Mouse (Mus musculus) embryonic facial prominence, embryonic 15.5 days (tissue): ENCODE results near the gene Fbxl21. TPM values are rescaled to one million over a fixed set of nuclear protein-coding genes. Genes with fewer than 3 reads are reported as not detected.

ENCODE experiments used
- ATAC-seq: fragments of 200-750 bp; cut with Nextera tagmentation; 2 replicates; pipeline ENCODE4 v1.8.0; 2017; ENCODE audit warnings: low read depth, moderate TSS enrichment; ENCODE audit not compliant: insufficient number of reproducible peaks, low FRiP score, low TSS enrichment
- H3K27ac ChIP-seq: fragments of 300-500 bp; sonication (generic); replicated peaks from 2 replicates; pipeline ENCODE4 v1.5.1; 2015; ENCODE audit warnings: mild to moderate bottlenecking, inconsistent platforms
- H3K27me3 ChIP-seq: fragments of 300-500 bp; sonication (generic); 2 replicates; pipeline ENCODE4 v1.6.1; 2015; ENCODE audit warnings: inconsistent platforms
- H3K36me3 ChIP-seq: fragments of 300-500 bp; sonication (generic); 2 replicates; pipeline ENCODE4 v1.6.1; 2015; ENCODE audit warnings: mild to moderate bottlenecking, inconsistent platforms
- H3K4me1 ChIP-seq: fragments of 300-500 bp; sonication (generic); 2 replicates; pipeline ENCODE4 v1.6.1; 2015; ENCODE audit warnings: inconsistent platforms
- H3K4me2 ChIP-seq: fragments of 300-500 bp; sonication (generic); replicated peaks from 2 replicates; pipeline ENCODE4 v1.6.1; 2015; ENCODE audit warnings: mild to moderate bottlenecking, inconsistent platforms
- H3K4me3 ChIP-seq: fragments of 300-500 bp; sonication (generic); replicated peaks from 2 replicates; pipeline ENCODE4 v1.5.1; 2015; ENCODE audit warnings: mild to moderate bottlenecking, inconsistent platforms
- H3K9ac ChIP-seq: fragments of 300-500 bp; sonication (generic); 2 replicates; pipeline ENCODE4 v1.6.1; 2015; ENCODE audit warnings: inconsistent platforms
- H3K9me3 ChIP-seq: fragments of 300-500 bp; sonication (generic); replicated peaks from 2 replicates; pipeline ENCODE4 v1.6.1; 2016; ENCODE audit warnings: inconsistent platforms
- WGBS: fragments of 180-500 bp; shearing (Covaris S2); methylation state at CpG from one replicate; pipeline ENCODE4 v1.1.7; 2015; 5-methylcytosine and 5-hydroxymethylcytosine counted together
- polyA plus RNA-seq: library from polyadenylated mRNA; unstranded; fragments of >200 nt; fragmentation: Nextera tagmentation; extraction: Ambion mirVana; gene quantifications from 2 replicates; pipeline ENCODE4 v1.2.1, GENCODE M21; 2015

Fbxl21 gene
- polyA plus RNA-seq = 2.1 and 2.4 TPM in 2 replicates

DNA sequence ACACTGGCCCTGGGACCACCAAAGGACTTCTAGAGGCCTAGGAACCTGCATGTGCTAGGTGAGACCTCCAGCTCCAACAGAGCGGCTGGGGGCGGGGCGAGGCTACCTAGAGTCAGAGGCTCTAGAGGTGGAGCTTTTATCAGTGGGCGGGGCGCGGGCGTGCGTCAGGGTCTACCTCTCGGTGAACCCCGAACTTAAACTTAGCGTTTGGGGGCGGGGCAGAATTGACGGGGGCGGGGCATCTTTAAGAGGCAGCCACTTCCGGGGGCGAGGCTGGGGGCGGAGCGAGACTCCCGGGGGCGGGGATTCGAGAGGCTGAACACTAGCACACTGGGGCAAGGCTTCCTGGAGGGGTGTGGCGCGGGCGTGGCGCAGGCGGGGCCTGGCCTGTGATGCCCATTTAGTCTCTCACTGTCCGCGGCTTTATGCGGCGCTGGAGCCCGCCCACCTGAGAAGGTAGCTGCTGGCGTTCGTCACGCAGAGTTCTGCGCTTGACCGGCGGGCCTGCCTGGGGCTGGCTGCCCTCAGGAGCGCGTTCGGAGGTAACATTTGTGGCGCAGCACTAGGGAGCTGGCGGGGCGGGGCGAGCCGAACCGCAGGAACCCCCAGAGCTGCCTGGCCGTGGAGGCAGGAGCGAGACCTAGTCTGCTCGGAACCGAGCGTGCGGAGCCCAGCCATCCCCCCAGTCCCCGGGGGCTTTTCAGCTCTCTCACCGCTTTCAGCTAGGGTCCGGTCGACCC is at the start of gene Fbxl21:
Gene Fbxl21, plus strand, starts transcription at position 392 of the 740 bp plus-strand sequence.
- Histone ChIP-seq H3K9me3 (no peaks in the 10 kb centered on the region), H3K9ac (peak within 1 kb of the TSS; percentile 44), H3K4me3 (peak within 1 kb of the TSS; percentile 74), H3K4me2 (peak within 1 kb of the TSS; percentile 91), H3K36me3 (no peaks in the 10 kb centered on the region), H3K27me3 (no peaks in the 10 kb centered on the region), H3K27ac (0 out of 2 replicates have a peak within 1 kb of the TSS, but pooled peaks have one; percentile 39), H3K4me1 (peaks cover 5% of the 10 kb centered on the region; the same call in 1 of the 2 replicates)
- peak; percentile 98 for ATAC-seq
- 2% methylated on average over 56 of the region's 56 CpGs for WGBS

DNA sequence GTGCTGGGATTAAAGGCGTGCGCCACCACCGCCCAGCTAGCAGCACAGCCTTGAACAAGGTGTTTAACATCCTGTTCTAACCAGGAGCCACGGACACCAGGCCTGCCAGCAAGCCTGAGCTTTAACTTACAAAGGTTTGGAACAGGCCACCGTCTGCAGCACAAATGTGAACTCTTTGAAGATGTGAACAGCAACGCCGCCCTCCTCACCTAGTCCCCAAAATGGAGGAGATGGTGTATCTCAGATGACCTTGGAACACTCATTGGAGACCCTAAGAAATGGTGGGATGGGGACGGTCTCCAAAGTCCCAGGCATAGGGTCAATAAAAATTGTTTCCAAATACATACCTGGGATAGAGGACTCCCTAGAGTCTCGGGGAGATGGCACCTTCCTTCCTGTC is 49.6 kb upstream of the Fbxl21 start:
- no peaks in the 10 kb centered on the region for H3K9me3 ChIP-seq
- H3K4me1 ChIP-seq = peaks cover 16% of the 10 kb centered on the region
- H3K36me3 ChIP-seq = no peaks in the 10 kb centered on the region
- H3K4me2 ChIP-seq = no peak overlapping the region
- H3K27me3 ChIP-seq = peaks cover 5% of the 10 kb centered on the region; the same call in 1 of the 2 replicates
- ATAC-seq = no peak
- no peak overlapping the region for H3K4me3 ChIP-seq
- no peak overlapping the region for H3K9ac ChIP-seq
- no peak overlapping the region for H3K27ac ChIP-seq
- 89% methylated on average over 9 of the region's 9 CpGs for WGBS

DNA sequence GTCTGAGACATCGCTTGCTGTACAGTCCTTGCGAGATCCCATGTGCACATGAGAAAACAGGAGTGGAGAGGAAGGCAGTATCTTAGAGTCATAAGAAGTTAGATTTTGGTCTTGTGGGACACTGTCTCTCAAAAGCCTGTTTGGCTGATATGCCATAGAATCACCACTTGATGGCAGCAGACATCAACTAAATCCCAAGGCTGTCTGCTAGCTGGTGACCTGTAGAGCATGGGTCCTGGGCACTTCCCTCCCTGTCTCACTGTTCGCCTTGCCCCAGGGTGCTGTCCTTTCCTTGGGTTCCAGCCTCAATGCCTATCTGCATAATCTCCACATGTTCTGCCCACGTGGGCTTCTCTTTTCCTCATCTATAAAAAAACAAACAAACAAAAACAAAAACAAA is 46.9 kb upstream of the Fbxl21 start:
- H3K4me2 ChIP-seq = no peak overlapping the region
- no peak overlapping the region for H3K9ac ChIP-seq
- no peak for ATAC-seq
- no peaks in the 10 kb centered on the region for H3K36me3 ChIP-seq
- H3K4me1 ChIP-seq = peaks cover 16% of the 10 kb centered on the region
- no peak overlapping the region for H3K4me3 ChIP-seq
- H3K27ac ChIP-seq = no peak overlapping the region
- 30% methylated on average over 4 of the region's 4 CpGs for whole genome bisulfite sequencing
- H3K9me3 ChIP-seq = no peaks in the 10 kb centered on the region
- peaks cover 5% of the 10 kb centered on the region; the same call in 1 of the 2 replicates for H3K27me3 ChIP-seq

DNA sequence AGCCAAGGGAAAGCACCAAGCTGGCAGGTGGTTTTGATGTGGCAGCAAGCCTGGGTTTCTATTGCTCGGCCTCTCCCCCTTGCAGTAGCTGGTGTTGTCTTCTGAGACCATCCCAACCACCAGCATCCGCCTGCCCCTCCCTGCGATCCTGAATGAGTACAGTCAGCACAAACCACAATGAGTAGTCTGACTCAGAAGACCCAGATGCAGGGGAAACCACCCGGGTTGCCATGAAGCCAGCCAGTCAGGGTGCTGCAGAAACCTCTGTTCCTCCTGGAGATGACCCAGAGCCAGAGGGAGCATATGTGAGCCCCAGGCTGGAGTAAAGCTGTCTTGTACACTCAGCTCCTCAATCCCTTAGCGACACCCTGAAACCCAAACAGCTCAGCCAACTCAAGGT is 45.5 kb upstream of the Fbxl21 start:
- ATAC-seq = no peak
- no peak overlapping the region for H3K4me2 ChIP-seq
- H3K9me3 ChIP-seq = no peaks in the 10 kb centered on the region
- no peaks in the 10 kb centered on the region for H3K36me3 ChIP-seq
- no peak overlapping the region for H3K27ac ChIP-seq
- no peak overlapping the region for H3K4me3 ChIP-seq
- H3K9ac ChIP-seq = no peak overlapping the region
- WGBS = 30% methylated on average over 5 of the region's 5 CpGs
- peaks cover 12% of the 10 kb centered on the region; the same call in 1 of the 2 replicates for H3K4me1 ChIP-seq
- H3K27me3 ChIP-seq = peaks cover 5% of the 10 kb centered on the region; the same call in 1 of the 2 replicates

DNA sequence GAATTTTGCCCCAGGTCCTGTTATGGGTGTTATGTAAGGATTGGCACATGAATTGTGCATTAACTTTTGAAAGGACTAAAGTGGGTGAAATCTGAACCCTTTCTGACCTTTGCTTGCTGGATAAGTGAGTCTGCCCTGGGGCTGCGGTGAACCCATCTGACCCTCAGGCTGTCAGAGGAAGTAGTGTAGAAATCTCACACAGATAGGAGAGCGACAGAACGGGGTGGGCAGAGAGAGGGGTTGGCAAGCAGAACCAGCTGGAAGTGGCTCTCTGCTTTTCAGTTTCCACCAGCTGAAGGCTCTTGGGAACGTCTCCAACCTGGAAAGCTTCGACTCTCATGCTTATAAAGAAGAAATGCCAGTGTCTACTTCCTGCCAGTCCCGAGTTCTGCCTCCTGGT is 45.0 kb upstream of the Fbxl21 start:
- H3K4me3 ChIP-seq = no peak overlapping the region
- no peak overlapping the region for H3K9ac ChIP-seq
- peaks cover 12% of the 10 kb centered on the region; the same call in 1 of the 2 replicates for H3K4me1 ChIP-seq
- no peaks in the 10 kb centered on the region for H3K36me3 ChIP-seq
- peaks cover 5% of the 10 kb centered on the region; the same call in 1 of the 2 replicates for H3K27me3 ChIP-seq
- H3K4me2 ChIP-seq = no peak overlapping the region
- 20% methylated on average over 6 of the region's 6 CpGs for WGBS
- no peaks in the 10 kb centered on the region for H3K9me3 ChIP-seq
- H3K27ac ChIP-seq = no peak overlapping the region
- no peak for ATAC-seq

DNA sequence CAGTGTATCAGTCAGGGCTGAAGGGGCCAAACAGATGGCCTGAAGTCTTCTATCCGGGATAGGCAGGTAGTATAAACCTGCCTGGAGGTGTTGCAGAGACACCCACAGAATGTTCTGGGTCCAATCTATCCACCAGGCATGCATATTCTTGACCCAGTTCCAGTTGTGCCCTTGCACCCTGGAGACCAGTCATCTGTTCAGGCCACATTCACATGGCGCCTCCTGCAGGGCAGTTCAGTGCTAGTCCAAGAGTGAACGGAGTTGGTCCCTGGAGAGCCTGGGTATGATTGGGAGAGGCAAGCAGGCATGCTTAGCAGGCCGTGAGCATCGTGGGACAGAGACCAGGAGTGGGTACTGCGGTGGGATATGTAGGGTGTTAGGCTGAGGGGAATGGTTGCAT is 44.2 kb upstream of the Fbxl21 start:
- 82% methylated on average over 6 of the region's 6 CpGs for WGBS
- no peak overlapping the region for H3K4me3 ChIP-seq
- H3K9ac ChIP-seq = no peak overlapping the region
- ATAC-seq = no peak
- no peak overlapping the region for H3K4me2 ChIP-seq
- H3K9me3 ChIP-seq = no peaks in the 10 kb centered on the region
- H3K27me3 ChIP-seq = peaks cover 5% of the 10 kb centered on the region; the same call in 1 of the 2 replicates
- H3K4me1 ChIP-seq = peaks cover 12% of the 10 kb centered on the region; the same call in 1 of the 2 replicates
- no peak overlapping the region for H3K27ac ChIP-seq
- H3K36me3 ChIP-seq = no peaks in the 10 kb centered on the region

DNA sequence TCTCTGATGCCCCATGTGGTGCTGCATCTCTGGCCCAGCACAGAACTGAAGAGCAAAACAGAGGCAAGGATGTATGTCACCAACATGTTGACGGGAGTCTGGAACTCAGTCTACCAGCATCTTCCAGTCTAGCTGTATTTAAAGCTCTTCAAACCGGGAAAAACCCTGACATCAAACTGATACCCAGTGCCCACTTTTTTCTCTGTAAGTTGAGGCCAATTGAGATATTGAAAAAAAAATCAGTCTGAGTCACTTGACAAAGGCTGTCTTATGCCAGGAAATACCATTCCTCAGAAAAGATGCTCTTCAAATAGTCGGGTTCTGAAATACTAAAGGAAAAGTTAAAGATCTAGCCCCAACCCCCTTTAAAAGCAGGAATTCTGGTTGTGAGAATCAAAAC is 40.1 kb upstream of the Fbxl21 start, which contains the start of gene Il9:
Gene Il9, minus strand, starts transcription at position 101 of the 400 bp plus-strand sequence.
- H3K27me3 ChIP-seq = no peaks in the 10 kb centered on the region
- H3K4me1 ChIP-seq = peaks cover 4% of the 10 kb centered on the region; the same call in 1 of the 2 replicates
- H3K4me3 ChIP-seq = no peak within 1 kb of the TSS
- H3K27ac ChIP-seq = no peak within 1 kb of the TSS
- H3K4me2 ChIP-seq = no peak within 1 kb of the TSS
- H3K9me3 ChIP-seq = no peaks in the 10 kb centered on the region
- WGBS = 73% methylated on average over 3 of the region's 3 CpGs
- H3K36me3 ChIP-seq = no peaks in the 10 kb centered on the region
- no peak for ATAC-seq
- H3K9ac ChIP-seq = no peak within 1 kb of the TSS

DNA sequence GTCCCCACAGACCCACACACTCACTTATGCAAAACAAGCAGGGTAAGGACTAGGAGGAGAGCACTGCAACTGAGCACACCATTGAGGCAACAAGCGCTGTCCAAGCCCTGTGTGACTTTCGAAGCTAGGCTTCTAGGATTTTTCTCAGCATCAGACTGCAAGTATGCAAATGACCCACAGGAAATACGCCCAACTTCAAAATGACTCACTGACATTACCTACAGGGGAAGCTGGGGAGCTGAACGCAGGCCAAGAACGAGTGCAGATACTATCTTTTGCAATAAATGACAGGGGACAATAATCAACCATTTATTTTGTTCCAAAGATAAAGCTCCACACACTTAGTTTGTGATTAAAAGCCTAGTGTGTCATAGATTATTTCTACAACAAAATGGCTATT is 34.3 kb upstream of the Fbxl21 start:
- no peaks in the 10 kb centered on the region for H3K9me3 ChIP-seq
- no peak overlapping the region for H3K9ac ChIP-seq
- no peaks in the 10 kb centered on the region for H3K36me3 ChIP-seq
- H3K4me1 ChIP-seq = no peaks in the 10 kb centered on the region
- H3K27me3 ChIP-seq = no peaks in the 10 kb centered on the region
- H3K4me3 ChIP-seq = no peak overlapping the region
- H3K4me2 ChIP-seq = no peak overlapping the region
- WGBS = 60% methylated on average over 5 of the region's 5 CpGs
- ATAC-seq = no peak
- no peak overlapping the region for H3K27ac ChIP-seq

DNA sequence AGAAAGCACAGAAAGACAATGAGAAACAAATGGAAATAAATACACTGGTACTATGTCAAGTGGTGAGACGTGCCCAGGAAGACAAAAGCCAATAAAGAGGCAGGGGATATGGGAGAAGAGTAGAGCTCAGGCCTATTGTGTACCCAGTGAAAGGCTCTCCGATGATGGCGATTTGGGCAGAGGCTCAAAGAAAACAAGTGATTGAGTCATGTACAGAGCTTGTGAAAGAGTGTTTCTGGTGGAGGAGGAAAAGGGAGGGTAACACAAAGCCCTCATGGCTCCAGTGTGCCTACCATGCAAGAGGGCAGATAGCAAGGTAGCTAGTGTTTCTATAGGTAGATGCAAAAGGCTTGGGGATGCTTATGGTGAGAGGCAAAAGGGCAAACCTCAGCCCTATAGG is 27.8 kb upstream of the Fbxl21 start:
- Histone ChIP-seq H3K27me3 (no peaks in the 10 kb centered on the region), H3K4me3 (no peak overlapping the region), H3K36me3 (no peaks in the 10 kb centered on the region), H3K9me3 (no peaks in the 10 kb centered on the region), H3K9ac (no peak overlapping the region), H3K4me2 (no peak overlapping the region), H3K4me1 (no peaks in the 10 kb centered on the region), H3K27ac (no peak overlapping the region)
- ATAC-seq = no peak
- 76% methylated on average over 3 of the region's 3 CpGs for WGBS

DNA sequence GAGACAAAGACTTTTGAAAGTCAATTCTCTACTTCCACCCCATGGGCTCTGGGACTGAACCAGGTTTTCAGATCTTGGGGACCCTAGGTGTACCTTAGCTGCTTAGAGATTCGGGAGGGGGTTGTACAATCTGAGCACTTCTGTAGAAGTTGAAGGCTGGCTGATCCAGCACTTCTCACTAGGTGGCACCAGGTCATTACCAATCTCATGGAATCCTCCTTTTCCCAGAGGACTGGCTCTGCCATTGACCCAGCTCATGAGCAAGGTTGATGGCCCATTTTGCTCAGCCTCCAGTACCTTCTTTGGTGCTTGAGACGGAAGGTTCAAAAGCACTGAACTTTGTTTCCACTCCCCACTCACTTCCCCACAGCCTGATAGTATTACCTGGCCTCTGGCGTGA is 22.1 kb upstream of the Fbxl21 start:
- ATAC-seq = no peak
- WGBS = 70% methylated on average over 3 of the region's 3 CpGs

DNA sequence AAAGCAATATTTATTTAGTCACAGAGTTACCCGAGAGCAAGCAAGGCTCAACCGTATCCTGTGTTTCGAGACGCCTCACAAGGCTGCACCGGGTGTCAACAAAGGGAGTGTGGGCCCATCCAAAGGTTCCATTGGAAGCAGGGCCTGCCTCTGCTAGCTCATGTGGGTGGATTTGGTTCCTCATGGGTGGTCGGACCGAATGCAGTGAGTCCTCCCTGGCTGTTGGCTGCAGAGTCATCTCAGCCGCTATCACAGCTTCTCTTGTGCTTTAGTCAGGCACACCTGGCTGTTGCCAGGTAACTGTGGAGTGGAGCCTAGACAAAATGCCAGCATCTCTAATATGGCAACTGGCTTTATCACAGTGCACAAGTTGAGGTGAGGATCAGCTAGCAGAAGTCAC is 21.6 kb upstream of the Fbxl21 start:
- no peak for ATAC-seq
- no peak overlapping the region for H3K4me3 ChIP-seq
- H3K27ac ChIP-seq = no peak overlapping the region
- 83% methylated on average over 8 of the region's 8 CpGs for WGBS
- H3K36me3 ChIP-seq = no peaks in the 10 kb centered on the region
- H3K9me3 ChIP-seq = no peaks in the 10 kb centered on the region
- no peak overlapping the region for H3K9ac ChIP-seq
- H3K4me2 ChIP-seq = no peak overlapping the region
- H3K27me3 ChIP-seq = no peaks in the 10 kb centered on the region
- no peaks in the 10 kb centered on the region for H3K4me1 ChIP-seq

More for the DNA sequence above, 22.1 kb upstream of the Fbxl21 start:
- Histone ChIP-seq H3K4me3 (no peak overlapping the region), H3K9me3 (no peaks in the 10 kb centered on the region), H3K4me2 (no peak overlapping the region), H3K9ac (no peak overlapping the region), H3K4me1 (no peaks in the 10 kb centered on the region), H3K27ac (no peak overlapping the region), H3K36me3 (no peaks in the 10 kb centered on the region), H3K27me3 (no peaks in the 10 kb centered on the region)
